Mouse (Mus musculus): ENCODE measurements around the gene Otud7b. TPM values are rescaled to one million over a fixed set of nuclear protein-coding genes. Genes with fewer than 3 reads are reported as not detected.
A peak's percentile ranks its signal among the peaks of the same experiment; 100 is the strongest.

Otud7b gene
- polyA plus RNA-seq, 1 experiment from 2014 or later: 20.7 TPM

DNA sequence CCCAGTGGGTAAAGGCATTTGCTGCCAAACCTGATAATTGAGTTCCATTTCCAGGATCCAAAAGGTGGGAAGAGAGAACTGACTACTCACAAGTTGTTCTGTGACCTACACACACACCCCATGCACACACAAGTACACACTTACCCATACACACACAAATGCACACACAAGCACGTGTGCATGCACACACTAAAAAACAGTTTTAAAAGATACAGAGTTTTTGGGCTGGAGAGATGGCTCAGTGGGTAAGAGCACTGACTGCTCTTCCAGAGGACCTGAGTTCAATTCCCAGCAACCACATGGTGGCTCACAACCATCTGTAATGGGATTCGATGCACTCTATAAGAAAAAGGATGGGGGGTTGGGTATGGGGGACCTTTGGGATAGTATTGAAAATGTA lies 41.0 kb upstream of the Otud7b start:
- H3K27ac ChIP-seq: no peak overlapping the region
- no peak overlapping the region for H3K9ac ChIP-seq (ENCODE audit: low read depth, low read length)
- H3K4me2 ChIP-seq (ENCODE audit: low read length): no peak overlapping the region
- WGBS: 74% methylated on average over 2 of the region's 2 CpGs
- no peaks in the 10 kb centered on the region for H3K36me3 ChIP-seq (ENCODE audit: insufficient read depth, low read length)
- H3K9me3 ChIP-seq (replicated peaks; ENCODE audit: low read length): no peaks in the 10 kb centered on the region
- no peaks in the 10 kb centered on the region for H3K4me1 ChIP-seq (replicated peaks; ENCODE audit: insufficient read depth, low read length)
- DNase-seq (ENCODE audit: low spot score) (no peak), ATAC-seq (replicated peaks; ENCODE audit: low FRiP score, low read depth) (no peak)
- no peaks in the 10 kb centered on the region for H3K27me3 ChIP-seq (ENCODE audit: insufficient read depth, low read length)
- H3K4me3 ChIP-seq (replicated peaks; ENCODE audit: low read depth, low read length): no peak overlapping the region
- no peak for TF ChIP-seq CTCF (IDR thresholded peaks at IDR 0.05; ENCODE audit: low read depth)

DNA sequence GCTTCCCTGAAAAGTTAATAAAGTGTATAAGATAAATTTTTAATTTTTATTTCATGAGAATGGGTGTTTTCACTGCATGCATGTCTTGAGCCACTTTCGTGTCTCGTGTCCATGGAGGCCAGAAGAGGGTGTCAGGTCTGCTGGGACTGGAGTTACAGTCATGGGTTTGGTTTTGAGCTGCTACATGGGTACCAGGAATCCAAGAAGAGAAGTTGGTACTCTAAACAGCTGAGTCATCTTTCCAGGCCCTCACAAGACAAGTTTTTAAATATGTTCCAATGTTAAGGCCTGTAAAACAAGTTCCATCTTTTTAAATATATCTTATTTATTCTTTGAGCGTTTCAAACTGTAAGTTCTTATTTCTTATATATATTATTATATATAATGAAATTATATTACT lies 40.1 kb upstream of the Otud7b start:
- Histone ChIP-seq H3K36me3 (ENCODE audit: insufficient read depth, low read length) (no peaks in the 10 kb centered on the region), H3K27me3 (ENCODE audit: insufficient read depth, low read length) (no peaks in the 10 kb centered on the region), H3K9me3 (replicated peaks; ENCODE audit: low read length) (no peaks in the 10 kb centered on the region), H3K4me1 (replicated peaks; ENCODE audit: insufficient read depth, low read length) (no peaks in the 10 kb centered on the region), H3K4me3 (replicated peaks; ENCODE audit: low read depth, low read length) (no peak overlapping the region), H3K4me2 (ENCODE audit: low read length) (no peak overlapping the region), H3K9ac (ENCODE audit: low read depth, low read length) (no peak overlapping the region), H3K27ac (no peak overlapping the region)
- ATAC-seq (replicated peaks; ENCODE audit: low FRiP score, low read depth) (no peak), DNase-seq (ENCODE audit: low spot score) (no peak)
- WGBS: 92% methylated on average over 3 of the region's 3 CpGs
- no peak for TF ChIP-seq CTCF (IDR thresholded peaks at IDR 0.05; ENCODE audit: low read depth)

DNA sequence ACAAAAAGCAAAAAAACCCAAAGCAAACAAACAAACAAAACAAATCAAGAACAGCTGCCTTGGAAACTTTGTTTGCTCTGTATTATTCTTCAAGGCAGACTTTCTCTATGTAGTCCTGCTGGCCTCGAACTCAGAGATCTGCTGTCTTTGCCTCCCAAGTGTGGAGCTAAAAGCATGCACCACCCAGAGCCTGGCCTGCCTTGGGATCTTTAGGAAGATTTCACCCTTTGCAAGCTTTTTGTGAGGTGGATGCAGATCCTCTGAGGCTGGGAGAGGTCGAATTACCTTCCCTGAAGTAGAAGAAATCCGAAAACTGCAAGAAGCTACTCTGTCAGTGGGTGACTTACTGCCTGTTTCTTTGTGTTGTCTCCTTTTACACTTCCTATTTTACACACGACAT lies 39.2 kb upstream of the Otud7b start:
- H3K9me3 ChIP-seq (replicated peaks; ENCODE audit: low read length): no peaks in the 10 kb centered on the region
- no peak overlapping the region for H3K4me3 ChIP-seq (replicated peaks; ENCODE audit: low read depth, low read length)
- H3K36me3 ChIP-seq (ENCODE audit: insufficient read depth, low read length): no peaks in the 10 kb centered on the region
- no peaks in the 10 kb centered on the region for H3K27me3 ChIP-seq (ENCODE audit: insufficient read depth, low read length)
- ATAC-seq (replicated peaks; ENCODE audit: low FRiP score, low read depth): no peak
- H3K4me2 ChIP-seq (ENCODE audit: low read length): peak overlapping the region; percentile 40
- TF ChIP-seq CTCF (IDR thresholded peaks at IDR 0.05; ENCODE audit: low read depth): no peak
- WGBS: 23% methylated on average over 4 of the region's 4 CpGs
- H3K4me1 ChIP-seq (replicated peaks; ENCODE audit: insufficient read depth, low read length): no peaks in the 10 kb centered on the region
- no peak overlapping the region for H3K9ac ChIP-seq (ENCODE audit: low read depth, low read length)
- no peak overlapping the region for H3K27ac ChIP-seq
- DNase-seq (ENCODE audit: low spot score): peak; percentile 40

DNA sequence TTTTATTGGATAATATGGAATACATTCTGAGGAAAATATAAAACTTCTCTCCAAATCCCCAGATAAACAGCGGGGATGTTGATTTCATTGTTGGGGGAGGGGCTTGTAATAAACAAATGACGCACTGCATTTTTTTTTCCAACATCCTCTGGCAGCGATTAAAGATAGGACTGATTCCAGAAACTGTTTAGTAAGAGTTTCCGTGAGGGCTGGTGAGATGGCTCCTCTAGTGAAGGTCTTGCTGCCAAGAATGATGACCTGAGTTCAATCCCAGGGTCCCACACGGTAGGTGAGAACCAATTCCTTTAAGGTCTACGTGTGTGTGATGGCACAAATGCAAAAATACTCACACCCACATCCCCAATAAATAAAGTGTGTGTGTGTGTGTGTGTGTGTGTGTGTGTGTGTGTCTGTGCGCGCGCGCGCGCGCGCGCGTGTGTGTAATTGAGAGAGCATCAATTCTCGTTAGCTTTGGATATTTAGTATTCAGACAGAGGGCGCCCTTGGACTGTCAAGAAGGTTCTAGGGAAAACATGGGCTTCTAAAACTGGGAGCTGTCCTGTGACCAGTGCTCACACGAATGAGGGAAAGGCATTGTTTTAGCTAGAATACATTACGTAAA lies 38.5 kb upstream of the Otud7b start:
- Histone ChIP-seq H3K36me3 (ENCODE audit: insufficient read depth, low read length) (no peaks in the 10 kb centered on the region), H3K4me3 (replicated peaks; ENCODE audit: low read depth, low read length) (no peak overlapping the region), H3K27me3 (ENCODE audit: insufficient read depth, low read length) (no peaks in the 10 kb centered on the region), H3K9me3 (replicated peaks; ENCODE audit: low read length) (no peaks in the 10 kb centered on the region), H3K4me1 (replicated peaks; ENCODE audit: insufficient read depth, low read length) (no peaks in the 10 kb centered on the region), H3K27ac (no peak overlapping the region), H3K9ac (ENCODE audit: low read depth, low read length) (no peak overlapping the region), H3K4me2 (ENCODE audit: low read length) (peak overlapping the region; percentile 40)
- DNase-seq (ENCODE audit: low spot score): peak; percentile 95
- peak; percentile 49; the same call in 1 of the 2 replicates for ATAC-seq (replicated peaks; ENCODE audit: low FRiP score, low read depth)
- WGBS: 36% methylated on average over 20 of the region's 20 CpGs
- peak; percentile 81 for TF ChIP-seq CTCF (IDR thresholded peaks at IDR 0.05; ENCODE audit: low read depth)

DNA sequence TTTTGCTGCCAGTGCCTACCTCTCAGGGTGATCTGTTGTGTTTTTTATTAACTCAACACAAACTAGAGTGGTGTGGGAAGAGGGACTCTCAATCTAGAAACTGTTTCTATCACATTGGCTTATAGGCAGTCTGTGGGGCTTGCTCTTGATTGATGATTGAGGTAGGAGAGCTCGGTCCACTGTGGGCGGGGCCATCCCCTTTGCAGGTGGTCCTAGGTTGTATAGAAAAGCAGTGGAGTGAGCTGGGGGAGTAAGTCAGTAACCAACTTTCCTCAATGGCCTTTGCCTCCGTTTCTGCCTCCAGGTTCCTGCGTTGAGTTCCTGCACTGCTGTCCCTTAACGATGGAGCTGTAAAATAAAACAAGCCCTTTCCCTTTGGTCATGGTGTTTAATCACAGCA lies 37.6 kb upstream of the Otud7b start:
- 45% methylated on average over 5 of the region's 5 CpGs for WGBS
- no peak for ATAC-seq (replicated peaks; ENCODE audit: low FRiP score, low read depth)
- no peak overlapping the region for H3K9ac ChIP-seq (ENCODE audit: low read depth, low read length)
- H3K27ac ChIP-seq: no peak overlapping the region
- no peaks in the 10 kb centered on the region for H3K4me1 ChIP-seq (replicated peaks; ENCODE audit: insufficient read depth, low read length)
- DNase-seq (ENCODE audit: low spot score): no peak
- H3K27me3 ChIP-seq (ENCODE audit: insufficient read depth, low read length): no peaks in the 10 kb centered on the region
- no peak for TF ChIP-seq CTCF (IDR thresholded peaks at IDR 0.05; ENCODE audit: low read depth)
- H3K36me3 ChIP-seq (ENCODE audit: insufficient read depth, low read length): no peaks in the 10 kb centered on the region
- no peak overlapping the region for H3K4me3 ChIP-seq (replicated peaks; ENCODE audit: low read depth, low read length)
- H3K9me3 ChIP-seq (replicated peaks; ENCODE audit: low read length): no peaks in the 10 kb centered on the region
- H3K4me2 ChIP-seq (ENCODE audit: low read length): no peak overlapping the region

DNA sequence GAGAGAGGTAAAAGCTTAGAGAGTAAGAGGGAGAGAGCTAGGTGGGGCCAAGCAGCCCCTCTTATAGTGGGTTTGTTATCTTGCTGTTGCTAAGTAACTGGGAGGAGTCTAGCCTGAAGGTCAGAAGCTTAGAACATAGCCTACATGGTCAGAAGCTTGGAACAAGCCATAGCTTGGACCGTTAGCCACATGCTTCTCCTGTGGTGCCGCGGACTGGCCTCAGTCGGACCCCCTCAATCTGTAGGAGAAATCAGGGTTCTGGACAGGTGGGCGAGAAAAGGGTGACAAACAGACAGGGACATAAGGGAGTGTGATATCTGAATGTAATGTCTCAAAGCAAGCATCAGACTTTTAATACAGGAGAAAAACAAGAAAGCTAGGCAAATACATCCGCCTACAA lies 35.3 kb upstream of the Otud7b start:
- H3K27ac ChIP-seq: no peak overlapping the region
- no peak overlapping the region for H3K4me3 ChIP-seq (replicated peaks; ENCODE audit: low read depth, low read length)
- TF ChIP-seq CTCF (IDR thresholded peaks at IDR 0.05; ENCODE audit: low read depth): no peak
- DNase-seq (ENCODE audit: low spot score): no peak
- no peak for ATAC-seq (replicated peaks; ENCODE audit: low FRiP score, low read depth)
- no peak overlapping the region for H3K9ac ChIP-seq (ENCODE audit: low read depth, low read length)
- WGBS: 95% methylated on average over 6 of the region's 6 CpGs
- H3K27me3 ChIP-seq (ENCODE audit: insufficient read depth, low read length): no peaks in the 10 kb centered on the region
- no peaks in the 10 kb centered on the region for H3K36me3 ChIP-seq (ENCODE audit: insufficient read depth, low read length)
- H3K9me3 ChIP-seq (replicated peaks; ENCODE audit: low read length): no peaks in the 10 kb centered on the region
- no peak overlapping the region for H3K4me2 ChIP-seq (ENCODE audit: low read length)
- H3K4me1 ChIP-seq (replicated peaks; ENCODE audit: insufficient read depth, low read length): no peaks in the 10 kb centered on the region

DNA sequence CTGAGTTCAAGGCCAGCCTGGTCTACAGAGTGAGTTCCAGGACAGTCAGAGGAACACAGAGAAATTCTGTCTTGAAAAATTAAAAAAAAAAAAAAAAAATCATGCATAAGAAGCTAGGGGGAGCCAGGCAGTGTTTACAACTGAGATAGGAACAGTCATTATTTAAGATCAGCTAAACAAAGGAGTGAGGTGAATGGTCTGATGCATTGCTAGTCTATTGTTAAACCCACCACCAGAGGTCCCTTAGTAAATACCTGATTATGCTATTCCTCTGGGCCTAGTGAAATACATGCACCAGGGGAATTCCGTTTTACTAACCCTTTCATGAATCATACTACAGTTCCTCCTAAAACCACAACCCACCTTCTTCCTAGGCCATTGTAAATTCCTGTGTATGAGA lies 34.8 kb upstream of the Otud7b start:
- ATAC-seq (replicated peaks; ENCODE audit: low FRiP score, low read depth): no peak
- peak; percentile 48; the same call in 1 of the 2 replicates for TF ChIP-seq CTCF (IDR thresholded peaks at IDR 0.05; ENCODE audit: low read depth)
- Histone ChIP-seq H3K9me3 (replicated peaks; ENCODE audit: low read length) (no peaks in the 10 kb centered on the region), H3K4me3 (replicated peaks; ENCODE audit: low read depth, low read length) (no peak overlapping the region), H3K27me3 (ENCODE audit: insufficient read depth, low read length) (no peaks in the 10 kb centered on the region), H3K9ac (ENCODE audit: low read depth, low read length) (no peak overlapping the region), H3K36me3 (ENCODE audit: insufficient read depth, low read length) (no peaks in the 10 kb centered on the region), H3K27ac (no peak overlapping the region), H3K4me2 (ENCODE audit: low read length) (no peak overlapping the region), H3K4me1 (replicated peaks; ENCODE audit: insufficient read depth, low read length) (no peaks in the 10 kb centered on the region)
- peak; percentile 31 for DNase-seq (ENCODE audit: low spot score)
- 52% methylated on average over 1 of the region's 1 CpGs for WGBS

Measured in kidney, postnatal 0 days (tissue).